Mouse (Mus musculus) cerebellum, postnatal 10 days (tissue): ENCODE measurements around the gene Pdhb.

ENCODE experiments used
- DNase-seq, 2 experiments: peaks; one replicate each; pipeline ENCODE4 v3.0.0; 2021; ENCODE audit warnings: mixed read lengths in 2 of 2

Gene Pdhb

GRCm38 (mm10) chr14:8190556-8190955, 17.7 kb upstream of the Pdhb start:
- DNase-seq = no peak

- no peak for DNase-seq
Observed at GRCm38 (mm10) chr14:8186278-8187045, 13.6 kb upstream of the Pdhb start.

DNA sequence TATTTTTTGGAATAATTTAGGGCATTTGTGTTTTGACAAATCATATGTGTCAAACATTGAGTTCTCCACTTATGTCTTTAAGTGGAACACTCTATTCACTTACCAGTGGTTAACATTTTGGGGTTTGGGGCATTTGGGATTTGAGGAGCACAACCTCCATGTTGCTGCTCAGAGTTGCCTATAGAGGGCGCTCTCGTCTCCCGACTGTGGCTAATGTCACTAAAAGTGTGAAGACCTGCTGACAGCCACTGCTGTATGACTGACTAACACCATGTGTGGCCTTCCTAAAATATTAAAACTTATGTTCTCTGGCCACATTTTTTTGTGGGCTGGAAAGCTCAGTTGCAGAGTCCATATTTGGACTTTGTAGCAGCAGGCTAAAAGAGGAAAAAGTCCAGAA, 10.5 kb upstream of the Pdhb start:
- peak in 1 of 2 experiments; percentile 14 for DNase-seq

DNA sequence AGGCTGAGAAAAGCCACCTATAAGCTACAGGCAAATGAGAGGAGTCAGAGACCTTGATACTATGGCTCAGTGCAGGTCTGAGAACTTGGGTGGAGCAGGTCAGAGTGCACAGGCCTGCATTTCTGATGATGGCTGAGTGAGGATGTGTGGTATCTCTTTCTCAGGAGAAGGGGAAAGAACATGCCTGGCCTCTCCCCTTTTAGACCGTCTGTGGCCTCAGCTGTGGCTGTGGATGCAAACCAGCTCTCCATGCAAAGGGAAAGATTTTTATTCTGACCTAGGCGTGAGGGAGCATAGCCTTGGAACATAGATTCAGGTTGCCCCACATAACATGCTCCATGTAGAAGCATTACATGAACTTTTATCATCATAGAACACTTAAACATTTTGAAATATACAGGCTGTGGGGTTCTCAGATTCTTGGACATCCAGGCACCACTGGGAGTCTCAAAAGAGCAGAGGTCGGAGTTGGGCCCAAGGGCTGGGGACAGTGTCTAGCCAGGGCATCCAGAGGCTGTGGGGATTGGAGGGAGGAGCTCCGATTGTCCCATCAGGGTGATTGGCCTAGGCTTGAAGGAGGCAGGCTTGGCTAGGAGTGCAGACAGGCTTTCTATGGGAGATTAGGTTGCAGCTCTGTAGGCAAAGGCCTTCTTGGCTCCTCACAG, 7.7 kb upstream of the Pdhb start:
- DNase-seq = no peak

- DNase-seq = no peak
Observed at GRCm38 (mm10) chr14:8176251-8176650, 3.4 kb upstream of the Pdhb start.

DNA sequence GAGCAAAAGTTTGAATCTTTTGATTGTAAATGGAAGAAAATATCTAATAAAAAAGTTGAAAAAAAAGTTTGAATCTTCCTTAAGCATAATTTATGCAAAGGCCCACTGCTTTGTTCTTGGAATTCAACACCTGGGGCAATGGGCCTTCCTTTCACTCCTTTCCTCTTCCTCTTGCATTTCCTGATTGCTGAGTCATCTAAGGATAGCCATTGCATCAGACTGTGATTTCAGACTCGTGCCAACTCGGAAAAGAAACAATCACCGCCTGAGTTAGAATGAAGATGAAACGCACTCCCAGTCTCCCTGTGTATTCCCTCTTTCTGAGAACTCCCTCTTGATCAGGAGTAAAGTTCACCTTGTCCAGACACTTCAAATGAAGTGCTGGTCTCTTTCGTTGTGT, 1.8 kb upstream of the Pdhb start:
- no peak for DNase-seq

DNA sequence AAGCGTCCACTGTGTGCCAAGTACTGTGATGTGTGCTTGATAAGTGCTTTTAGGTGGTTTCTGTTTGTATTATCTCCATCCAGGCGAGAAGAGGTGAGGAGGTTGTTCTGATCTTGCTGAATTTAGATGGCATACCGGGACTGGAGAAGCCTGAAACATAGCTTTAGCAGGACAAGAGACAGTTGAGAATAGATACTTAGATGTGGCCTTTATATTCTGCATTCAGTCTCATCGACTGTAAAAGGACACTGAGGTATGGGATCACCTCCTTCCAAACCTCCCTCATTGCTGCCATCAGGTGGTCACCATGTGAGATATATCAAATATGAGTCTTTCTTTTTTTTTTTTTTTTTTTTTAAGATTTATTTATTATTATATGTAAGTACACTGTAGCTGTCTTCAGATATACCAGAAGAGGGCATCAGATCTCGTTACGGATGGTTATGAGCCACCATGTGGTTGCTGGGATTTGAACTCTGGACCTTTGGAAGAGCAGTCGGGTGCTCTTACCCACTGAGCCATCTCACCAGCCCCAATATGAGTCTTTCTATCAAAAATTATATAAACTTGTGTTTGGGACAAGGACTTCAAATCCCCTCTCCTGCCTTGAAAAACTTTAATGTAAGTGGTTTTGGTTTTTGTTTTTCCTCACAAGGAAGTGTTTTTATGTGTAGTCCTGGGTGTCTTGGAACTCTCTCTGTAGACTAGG, 871 bp upstream of the Pdhb start:
- DNase-seq = peak; percentile 71

DNA sequence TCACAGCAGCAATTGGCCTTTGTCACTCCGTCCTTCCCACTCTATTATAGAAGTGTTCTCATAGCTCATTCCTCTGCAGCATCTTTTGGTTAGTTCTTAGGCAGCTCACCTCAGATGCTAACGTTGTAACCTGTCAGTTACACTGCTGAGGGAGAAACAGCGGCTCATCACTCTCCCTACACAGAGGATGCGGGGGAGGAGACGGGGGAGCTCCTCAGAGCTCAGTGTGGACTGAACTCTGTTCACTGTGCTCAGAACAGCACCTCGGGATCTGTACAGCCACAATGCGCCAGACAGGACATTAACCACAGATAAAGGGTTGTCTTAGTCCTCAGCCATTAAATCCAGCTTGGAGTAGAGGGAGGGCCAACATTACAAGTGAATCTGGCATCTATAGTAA, 8.4 kb downstream of the Pdhb start:
- no peak for DNase-seq

GRCm38 (mm10) chr14:8161777-8162176, 11.0 kb downstream of the Pdhb start:
- DNase-seq = peak; percentile 36 to 38

- no peak for DNase-seq
Observed at GRCm38 (mm10) chr14:8159141-8159540, 13.7 kb downstream of the Pdhb start.

DNA sequence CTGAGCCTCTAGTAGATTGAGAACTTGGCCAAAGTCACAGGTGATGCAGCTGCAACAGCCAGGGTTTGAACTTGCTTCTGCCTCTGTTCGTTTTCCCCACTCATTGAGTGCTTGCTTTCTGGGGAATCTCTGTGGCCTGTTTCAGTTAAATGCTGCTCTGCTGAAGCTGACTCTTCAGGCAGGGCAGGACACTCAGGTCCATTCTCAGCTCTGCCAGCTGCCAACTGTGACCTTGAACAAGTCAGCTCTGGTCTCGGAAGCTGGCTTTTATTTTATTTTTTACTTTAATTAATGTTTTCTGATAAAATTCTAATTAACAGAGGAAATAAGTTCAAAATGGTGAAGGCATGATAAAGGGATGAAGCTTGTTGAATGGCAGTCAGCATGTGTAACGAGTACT, 14.1 kb downstream of the Pdhb start:
- no peak for DNase-seq

DNA sequence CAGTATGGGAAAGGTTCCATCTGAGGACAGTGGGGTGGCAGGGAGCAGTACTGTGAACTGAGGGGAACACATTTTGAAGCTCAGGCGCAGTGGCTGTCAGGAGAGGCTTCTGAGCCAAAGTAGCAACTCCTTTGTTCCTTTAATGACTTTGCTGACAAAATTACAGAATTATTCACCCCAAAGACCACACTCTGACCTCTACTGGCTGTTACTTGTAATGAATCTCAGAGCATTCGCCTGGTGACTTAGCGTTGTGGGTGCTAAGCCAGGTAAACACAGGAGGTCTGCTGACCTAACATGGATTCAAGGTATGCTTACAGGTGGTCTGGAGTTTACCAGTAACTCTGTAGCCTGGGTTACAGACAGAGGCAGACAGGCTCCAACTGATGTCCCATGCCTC, 15.9 kb downstream of the Pdhb start:
- DNase-seq = peak in 1 of 2 experiments; percentile 26

GRCm38 (mm10) chr14:8154072-8154471, 18.8 kb downstream of the Pdhb start:
- DNase-seq = no peak

- no peak for DNase-seq
Observed at GRCm38 (mm10) chr14:8151757-8152156, 21.1 kb downstream of the Pdhb start.

- no peak for DNase-seq
Observed at GRCm38 (mm10) chr14:8148842-8149241, 24.0 kb downstream of the Pdhb start.

DNA sequence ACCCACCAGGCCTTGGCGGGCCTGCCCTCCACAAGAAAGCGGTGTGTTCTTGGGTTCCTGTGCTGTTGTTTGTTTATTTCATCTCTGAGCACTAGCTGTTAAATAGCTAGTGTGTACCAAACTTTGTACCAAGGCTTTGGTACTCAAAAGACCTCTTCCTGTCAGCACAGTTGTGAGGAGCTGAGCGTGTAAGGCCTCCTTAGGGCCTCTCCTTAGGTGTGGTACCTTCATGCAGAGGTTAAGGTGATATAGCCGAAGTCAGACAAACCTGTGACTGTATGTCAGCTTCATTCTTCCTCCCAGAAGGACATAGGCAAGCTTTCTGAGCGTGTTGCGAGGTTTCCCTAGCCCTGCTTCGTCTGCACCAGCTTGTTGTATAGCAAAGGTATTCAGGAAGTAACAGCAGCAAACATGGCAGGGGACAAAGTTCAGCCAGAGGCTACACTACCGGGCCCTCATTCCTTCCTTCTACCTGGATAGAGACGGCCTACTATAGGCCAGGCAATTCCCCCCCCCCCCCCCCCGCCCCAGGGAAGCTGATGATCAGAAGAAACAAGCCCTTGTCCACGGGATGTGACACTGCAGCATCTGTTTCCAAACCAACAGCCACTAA, 26.1 kb downstream of the Pdhb start:
- DNase-seq = no peak

DNA sequence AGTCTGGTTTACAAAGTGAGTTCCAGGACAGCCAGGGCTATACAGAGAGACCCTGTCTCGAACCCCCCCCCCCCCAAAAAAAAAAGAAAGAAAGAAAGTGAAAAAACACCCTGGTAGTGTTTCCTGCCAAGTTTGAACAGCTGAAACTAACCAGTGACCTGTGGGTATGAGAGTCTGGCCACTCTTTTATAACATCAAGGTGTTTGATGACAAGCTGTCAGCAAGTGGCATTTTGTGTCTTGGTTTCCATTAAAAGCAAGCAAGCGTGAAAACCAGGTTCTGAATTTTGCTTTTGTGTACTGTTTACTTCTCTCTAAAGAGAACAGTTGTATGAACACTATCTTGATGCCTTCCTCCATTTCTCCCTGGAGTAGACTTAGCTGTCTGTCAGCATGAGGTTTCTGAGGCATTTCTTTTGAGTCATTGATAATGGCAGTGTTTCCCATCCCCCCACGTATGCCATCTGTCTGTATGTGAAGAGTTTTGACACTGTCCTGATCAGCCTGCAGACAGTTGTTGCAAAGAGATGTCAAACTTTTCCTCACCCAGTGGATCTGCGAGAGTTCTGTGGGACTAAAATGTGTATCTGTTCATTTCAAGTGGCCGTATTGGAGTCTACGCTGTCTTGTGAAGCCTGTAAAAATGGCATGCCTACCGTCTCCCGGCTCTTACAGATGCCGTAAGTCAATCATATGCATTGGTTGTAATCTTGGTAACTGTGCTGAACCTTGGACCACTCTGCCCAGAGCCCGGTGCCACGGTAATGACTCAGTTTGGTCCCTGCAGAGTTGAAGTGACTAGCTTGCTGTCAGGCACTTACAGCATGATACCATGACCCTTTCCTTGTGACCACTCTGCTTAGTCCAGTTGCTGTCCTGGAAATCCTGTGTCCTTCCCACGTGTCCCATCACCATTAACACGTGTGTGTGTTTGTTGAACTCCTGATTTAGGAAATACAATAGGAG, 26.9 kb downstream of the Pdhb start:
- no peak for DNase-seq

GRCm38 (mm10) chr14:8141131-8141530, 31.7 kb downstream of the Pdhb start:
- no peak for DNase-seq

DNA sequence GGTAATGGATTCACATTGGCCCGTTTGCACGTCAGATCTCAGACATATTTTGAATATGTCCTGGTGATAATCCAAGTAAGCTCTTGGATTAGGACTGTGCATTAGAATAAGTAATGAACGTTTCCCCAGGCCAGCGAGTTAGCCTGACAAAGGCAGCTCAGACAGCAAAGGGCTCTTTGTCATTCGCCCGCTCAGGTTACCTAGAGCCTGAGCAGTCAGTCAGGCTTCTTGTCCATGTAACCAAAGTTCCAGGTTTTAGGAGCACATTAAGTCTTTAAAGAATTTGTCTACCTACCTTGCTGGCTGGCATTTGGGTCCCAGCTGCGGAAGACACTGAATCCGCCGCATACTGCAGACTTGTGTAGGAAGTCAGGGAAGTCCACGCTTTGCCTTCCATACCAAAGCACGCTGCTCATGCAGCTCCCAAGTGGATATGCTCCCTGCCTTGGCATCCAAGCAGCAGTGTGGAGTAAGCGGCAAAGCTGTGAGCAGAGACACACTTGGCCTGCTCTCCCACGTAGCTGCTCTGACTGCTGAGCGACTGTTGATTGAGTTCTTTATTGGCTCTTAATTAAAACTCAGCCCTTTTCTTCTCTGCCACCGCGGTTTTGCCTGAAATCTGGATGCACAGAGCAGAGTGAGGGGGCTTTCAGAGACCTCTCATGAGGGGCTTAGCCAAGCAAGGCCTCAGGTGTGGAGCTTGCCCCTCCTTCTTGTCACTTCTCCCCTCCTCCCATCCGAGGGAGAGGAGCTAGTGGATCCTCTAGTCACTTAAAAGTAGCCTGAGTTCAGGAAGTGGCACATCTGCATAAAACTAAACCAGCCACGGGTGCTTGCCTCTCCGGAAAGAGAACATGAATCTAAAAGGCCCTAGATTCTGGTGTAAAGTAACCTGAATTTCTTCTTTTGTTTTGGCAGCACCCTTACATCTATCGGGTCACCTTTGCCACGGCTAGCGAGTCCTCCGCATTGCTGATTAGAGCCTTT, 32.8 kb downstream of the Pdhb start:
- no peak for DNase-seq

DNA sequence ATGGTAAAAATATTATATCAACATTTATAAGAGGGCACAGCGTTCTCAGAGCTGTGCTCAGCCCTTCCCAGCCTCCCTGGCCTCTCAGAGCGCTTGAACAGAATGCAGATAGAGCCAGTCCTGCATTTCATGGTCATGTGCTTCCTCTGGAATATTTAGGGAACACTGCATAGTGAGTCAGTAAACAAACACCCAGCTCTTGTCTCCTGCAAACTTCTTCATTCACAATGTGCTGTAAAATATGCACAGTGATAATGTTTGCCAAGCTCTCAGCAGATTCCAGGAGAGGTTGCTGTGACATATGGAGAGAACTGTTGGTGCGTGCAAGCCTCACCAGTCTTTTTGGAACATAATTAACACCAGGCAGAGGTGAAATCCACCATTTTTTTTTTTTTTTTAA, 37.7 kb downstream of the Pdhb start:
- DNase-seq = peak; percentile 13 to 22

DNA sequence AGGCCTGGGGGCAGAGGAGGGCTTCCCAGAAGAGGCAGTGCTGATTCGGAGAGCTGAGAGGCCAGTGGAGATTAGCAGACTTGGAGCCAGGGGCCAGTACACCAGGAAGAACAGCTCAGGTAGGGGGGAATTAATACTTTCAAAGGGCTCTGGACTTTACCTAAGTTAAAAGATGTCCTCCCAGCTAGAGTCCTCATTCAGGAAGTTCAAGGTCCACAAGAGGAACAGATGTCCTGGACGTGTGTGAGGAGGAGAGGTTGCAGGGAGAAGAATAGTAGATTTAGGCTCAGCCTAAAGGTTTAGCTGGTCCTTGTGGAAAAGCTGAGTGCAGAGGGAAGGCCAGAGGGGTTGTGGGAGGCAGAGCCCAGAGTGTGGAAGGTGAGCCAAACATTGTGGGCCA, 38.6 kb downstream of the Pdhb start:
- DNase-seq = no peak
